Mouse (Mus musculus): Measurements from ENCODE around the gene Megf11.

Megf11 gene

GRCm38 (mm10) chr9:64604217-64604711 is 218.8 kb downstream of the Megf11 start:
- DNase-seq (ENCODE audit: low spot score in 2 of 2): no peak

DNA sequence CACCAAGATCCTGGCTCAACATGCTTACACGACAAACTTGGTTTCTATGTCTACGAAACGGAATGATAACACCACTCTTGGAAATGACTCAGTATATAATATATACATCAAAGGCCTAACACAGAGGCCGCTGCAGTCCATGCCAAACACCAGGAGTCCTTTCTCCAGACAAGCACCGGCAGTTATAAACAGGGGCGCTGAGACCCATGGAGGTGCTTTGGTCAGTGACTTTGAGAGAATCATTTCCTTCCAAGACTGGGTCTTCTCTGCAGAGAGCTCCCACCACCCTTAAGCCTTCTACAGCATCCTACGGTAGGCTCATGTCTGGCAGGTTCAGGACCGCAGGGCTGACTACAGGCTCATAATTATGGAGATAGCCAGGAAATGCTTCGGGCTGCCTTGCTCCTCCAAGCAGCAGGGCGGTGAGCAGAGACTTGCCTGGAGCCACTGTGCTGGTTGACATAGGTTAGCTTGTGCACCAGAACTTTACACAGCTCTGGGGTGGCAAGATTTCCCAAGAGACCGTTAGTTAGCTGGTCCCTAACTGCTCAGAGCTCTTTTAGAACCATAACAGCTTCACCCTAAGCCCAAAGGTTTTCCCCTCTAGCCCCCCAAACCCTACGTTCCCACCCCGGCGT is 219.8 kb downstream of the Megf11 start:
- DNase-seq (ENCODE audit: low spot score in 2 of 2): no peak

DNA sequence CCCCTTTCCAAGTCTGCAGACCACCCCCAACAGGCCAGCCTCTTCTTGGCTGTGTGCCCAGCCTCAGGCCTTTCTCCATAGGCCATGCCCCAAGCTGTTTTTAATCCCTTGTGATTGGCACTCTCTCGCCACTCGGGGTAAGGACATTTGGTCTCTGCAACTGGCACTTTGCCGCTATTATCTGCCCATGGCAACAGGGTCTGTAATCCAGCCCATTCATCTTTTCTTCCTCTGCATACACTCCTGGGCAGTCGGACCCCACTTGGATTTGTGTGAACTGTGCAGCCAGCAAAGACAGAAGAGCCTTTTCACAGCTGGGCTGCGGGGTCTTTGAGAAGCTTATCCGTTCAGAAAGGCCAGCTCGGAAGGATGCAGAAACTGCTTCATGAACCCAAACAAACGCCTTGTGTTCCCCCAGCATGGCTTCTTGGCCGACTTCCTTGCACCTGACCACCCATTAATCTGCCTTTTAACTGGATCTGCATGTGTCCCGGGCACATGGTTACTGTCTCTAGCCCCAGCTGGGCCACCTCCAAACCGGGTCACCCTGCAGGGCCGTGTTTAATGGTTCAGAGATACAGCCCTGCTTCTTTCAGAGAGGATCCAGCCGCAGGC is 220.4 kb downstream of the Megf11 start:
- DNase-seq (ENCODE audit: low spot score in 2 of 2): no peak

DNA sequence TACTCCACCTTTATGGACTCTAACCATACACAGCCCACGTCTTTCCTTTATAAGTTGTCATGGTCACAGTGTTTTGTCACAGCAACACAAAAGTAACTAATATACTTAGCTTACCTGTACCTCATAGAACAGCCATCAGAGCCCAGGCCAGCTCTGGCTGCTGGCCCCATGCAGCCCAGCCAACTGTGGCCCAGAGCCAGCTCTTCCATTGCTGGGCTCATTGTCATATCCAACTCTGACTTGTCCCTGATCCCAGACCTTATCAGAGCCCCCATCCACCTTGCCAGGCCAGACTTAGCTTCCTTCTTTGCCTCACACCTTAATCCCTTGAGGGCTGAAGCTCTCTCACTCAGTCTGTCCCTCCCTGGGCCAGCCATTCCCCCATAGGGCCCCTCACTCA is 221.6 kb downstream of the Megf11 start:
- DNase-seq (ENCODE audit: low spot score in 2 of 2): no peak

DNA sequence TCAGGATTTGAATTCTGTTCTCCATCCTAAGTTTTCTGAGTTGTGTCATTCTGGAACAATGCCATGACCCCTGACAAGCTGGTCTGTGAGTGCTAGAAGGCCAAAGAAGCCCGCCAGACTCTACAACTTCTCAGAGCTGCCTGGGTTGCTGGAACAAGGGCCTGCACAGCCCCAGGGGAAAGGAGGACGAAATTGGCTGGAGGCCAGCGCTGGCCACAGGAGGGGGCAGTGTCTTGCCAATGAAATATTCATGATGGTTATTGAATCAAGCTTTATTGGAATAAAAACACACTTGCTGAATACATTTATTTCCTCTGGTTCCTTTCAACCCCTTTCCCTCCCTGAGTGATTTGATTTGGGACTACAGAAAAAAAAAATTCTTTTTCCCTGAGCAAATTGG is 224.1 kb downstream of the Megf11 start:
- no peak for DNase-seq (ENCODE audit: low spot score in 2 of 2)

GRCm38 (mm10) chr9:64612121-64612983 is 226.9 kb downstream of the Megf11 start:
- DNase-seq (ENCODE audit: low spot score in 2 of 2): no peak

DNA sequence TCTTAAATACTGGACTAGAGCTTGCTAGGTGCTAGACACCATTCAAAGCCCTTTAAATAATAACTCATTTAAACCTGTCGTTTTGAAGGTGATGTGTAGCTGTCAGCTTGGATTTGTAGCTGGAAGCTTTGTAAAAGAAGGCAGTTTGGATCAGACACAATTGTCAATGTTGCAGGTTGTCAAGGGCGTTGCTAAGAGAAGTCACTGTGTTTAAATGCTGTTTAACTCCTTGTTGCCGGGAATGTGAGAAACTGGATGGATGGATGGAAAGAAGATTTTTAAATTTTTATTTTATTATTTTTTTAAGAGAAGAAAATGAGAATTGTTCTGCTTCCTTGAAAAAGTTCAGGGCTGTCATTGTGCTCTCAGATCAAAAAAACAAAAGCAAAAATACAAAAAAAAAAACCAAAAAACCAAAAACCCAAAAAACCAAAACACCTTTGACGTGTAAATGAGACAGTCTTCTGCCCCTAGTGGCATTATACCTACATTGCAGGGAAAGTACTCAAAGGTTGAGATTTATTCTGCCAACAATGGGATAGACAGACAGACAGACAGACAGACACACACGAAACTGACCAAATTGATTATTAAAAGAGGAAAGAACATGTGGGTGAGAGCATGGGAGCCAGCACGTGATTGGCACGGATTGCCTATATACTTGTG is 227.7 kb downstream of the Megf11 start:
- no peak for DNase-seq (ENCODE audit: low spot score in 2 of 2)

DNA sequence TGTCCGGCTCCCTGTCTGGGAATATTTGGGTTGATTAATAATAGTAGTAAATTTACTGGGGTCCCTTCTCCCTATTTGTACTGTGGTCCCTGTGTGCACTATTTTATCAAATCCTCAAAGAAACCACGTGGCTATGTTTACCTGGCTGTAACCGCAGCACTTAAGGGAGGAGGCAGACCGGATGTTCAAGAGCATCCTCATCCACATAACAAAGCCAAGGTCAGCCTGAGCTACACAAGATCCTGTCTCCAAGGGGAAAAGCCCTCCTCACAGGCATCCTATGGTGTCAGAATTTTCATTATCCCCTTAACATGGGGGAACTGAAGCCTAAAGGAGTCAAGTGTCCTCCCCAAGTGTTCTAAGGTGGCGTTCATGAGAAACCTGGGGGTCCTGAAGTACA is 232.0 kb downstream of the Megf11 start:
- no peak for DNase-seq (ENCODE audit: low spot score in 2 of 2)

GRCm38 (mm10) chr9:64618433-64618832 is 233.0 kb downstream of the Megf11 start:
- DNase-seq (ENCODE audit: low spot score in 2 of 2): no peak

- no peak for DNase-seq (ENCODE audit: low spot score in 2 of 2)
Measured at GRCm38 (mm10) chr9:64619440-64619839, 234.0 kb downstream of the Megf11 start.

DNA sequence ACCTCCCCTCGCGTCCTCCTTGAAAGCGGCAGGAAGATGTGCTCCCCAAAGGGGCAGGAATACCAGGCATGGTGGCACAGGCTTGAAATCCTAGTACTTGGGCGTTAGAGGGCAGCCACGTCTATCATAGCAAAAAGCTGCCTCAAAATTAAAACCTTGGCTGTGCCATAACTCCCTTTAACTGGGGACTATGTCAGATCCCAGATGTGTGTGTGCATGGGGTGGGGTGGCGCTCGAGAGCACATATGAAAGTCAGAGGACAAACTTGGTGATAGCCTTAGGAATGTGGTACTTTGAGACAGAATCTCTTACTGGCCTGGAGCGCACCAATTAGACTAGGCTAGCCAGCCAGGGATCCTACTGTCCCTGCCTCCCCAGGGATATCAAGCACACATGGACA is 235.2 kb downstream of the Megf11 start:
- DNase-seq (ENCODE audit: low spot score in 2 of 2): no peak

DNA sequence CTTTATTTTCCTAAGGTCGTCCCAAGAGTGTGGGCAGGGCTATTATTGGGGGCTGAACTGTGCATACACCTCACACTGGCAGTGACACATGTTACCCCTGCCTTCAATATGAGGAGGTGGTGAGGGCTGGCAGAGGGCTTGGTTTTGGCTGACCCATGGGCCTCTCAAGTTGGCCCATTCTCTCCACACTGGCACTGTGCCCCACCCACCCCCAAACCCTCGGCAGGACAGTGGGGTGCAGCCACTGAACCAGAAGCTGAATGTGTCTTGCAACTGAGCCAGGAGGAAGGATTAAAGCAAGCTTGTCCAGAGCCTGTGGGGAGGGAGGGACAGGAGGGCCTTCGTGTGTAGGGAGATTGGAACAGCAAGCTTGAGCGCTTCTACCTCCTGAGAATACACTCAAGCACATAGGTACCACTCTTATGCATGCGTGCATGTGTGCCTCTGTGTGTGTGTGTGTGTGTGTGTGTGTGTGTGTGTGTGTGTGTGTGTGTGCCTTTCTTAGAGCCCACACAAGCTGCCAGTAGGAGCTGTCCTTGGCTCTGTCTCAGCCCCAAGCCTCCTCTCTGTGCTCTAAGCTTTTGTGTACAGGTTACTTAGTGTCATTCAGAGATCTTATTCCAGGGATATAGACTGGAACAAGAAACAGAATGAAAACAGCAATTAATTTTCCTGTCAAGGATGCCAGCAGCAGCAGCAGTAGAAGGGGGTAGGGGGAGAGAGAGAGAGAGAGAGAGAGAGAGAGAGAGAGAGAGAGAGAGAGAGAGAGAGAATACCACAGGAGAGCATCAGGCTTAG is 236.3 kb downstream of the Megf11 start:
- no peak for DNase-seq (ENCODE audit: low spot score in 2 of 2)

DNA sequence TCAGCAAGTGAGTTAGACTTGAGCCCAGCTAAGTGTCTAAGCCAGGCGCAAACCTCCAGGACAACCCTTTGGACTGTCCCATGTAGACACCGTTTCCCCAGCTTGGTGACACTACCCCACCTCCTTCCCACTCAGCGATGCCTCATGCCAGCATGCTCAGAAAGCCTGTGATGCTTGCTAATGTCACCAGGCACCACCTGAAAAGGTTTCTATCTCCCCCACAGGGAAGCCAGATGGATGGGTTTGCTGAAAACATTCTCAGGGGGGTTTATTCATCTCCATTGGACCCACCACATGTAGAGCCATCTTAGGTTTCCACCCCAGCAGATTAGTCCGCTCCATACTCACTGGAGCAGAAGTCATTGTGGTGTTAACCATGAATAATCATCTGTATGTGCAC is 237.9 kb downstream of the Megf11 start:
- no peak for DNase-seq (ENCODE audit: low spot score in 2 of 2)

GRCm38 (mm10) chr9:64624536-64624935 is 239.1 kb downstream of the Megf11 start:
- no peak for DNase-seq (ENCODE audit: low spot score in 2 of 2)

- DNase-seq (ENCODE audit: low spot score in 2 of 2): no peak
Measured at GRCm38 (mm10) chr9:64629802-64630201, 244.4 kb downstream of the Megf11 start.

DNA sequence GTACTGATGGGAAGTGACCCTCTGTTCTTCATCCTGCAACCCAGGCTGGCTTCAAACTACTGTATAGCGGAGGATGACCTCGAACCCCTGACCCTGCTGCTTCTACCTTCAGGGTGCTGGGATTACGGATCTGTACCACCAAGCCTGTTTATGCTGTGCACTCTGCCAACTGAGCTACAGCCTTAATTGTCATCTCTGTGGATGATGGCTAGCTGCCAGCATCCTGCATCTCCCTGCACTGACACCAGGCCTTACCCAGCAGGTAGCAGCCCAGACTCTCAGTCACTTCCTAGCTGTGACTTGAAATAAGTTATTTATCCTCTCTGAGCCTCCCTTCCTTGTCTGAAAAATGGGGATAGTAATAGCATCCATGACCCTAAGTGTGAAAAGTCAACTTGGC is 247.7 kb downstream of the Megf11 start:
- DNase-seq (ENCODE audit: low spot score in 2 of 2): no peak

DNA sequence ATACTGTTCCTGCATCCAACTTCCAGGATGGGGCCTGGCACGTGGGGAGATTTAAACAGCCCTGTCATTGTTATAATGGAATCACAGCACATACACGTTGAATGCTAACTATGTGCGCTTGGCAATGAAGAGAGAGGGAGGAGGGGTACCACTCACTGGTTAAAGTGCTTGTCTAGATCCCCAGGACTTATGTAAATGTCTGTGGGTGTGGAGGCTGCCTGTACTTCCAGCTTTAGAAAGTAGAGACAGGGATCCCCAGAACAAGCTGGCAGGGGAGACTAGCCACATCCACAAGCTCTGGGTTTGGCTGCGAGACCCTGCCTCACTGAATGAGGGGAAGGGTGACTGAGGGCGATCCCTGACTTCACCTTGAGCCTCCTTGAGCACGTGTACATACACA is 250.7 kb downstream of the Megf11 start:
- no peak for DNase-seq (ENCODE audit: low spot score in 2 of 2)

DNA sequence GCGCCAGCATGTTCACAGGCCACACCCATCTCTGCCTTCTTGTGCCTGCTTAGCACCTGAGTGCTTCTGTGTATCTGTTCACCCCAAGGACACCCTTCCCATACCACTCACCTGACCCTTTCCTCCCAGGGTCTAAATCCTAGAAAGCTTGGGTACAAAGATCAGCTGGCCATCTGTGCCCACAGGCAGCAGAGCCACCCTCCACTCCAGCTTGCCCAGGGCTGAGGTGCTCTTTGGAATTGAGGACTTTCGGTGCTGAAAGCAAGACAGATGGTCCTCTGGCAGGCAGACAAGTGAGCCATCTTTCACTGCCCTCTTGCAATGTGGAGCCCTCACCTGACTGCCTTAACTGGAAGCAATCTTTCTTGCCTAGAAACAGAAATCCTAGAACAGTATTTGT is 251.5 kb downstream of the Megf11 start:
- DNase-seq (ENCODE audit: low spot score in 2 of 2): no peak

DNA sequence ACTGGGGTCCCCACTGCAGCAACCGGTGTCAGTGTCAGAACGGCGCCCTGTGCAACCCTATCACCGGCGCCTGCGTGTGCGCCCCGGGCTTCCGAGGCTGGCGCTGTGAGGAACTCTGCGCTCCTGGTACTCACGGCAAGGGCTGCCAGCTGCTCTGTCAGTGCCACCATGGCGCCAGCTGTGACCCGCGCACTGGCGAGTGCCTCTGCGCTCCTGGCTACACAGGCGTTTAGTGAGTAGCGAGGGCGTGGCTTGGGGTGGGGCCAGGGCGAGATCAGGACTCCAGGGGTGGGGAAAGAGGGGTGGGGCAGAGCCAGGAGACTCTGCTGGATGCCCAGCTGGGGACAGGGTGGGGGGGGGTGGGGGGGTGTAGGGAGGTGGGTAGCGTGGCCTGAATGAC is 252.8 kb downstream of the Megf11 start:
- peak; percentile 35 to 72 for DNase-seq (ENCODE audit: low spot score in 2 of 2)

- peak in 1 of 2 experiments; percentile 15 for DNase-seq (ENCODE audit: low spot score in 2 of 2)
Measured at GRCm38 (mm10) chr9:64639664-64640063, 254.2 kb downstream of the Megf11 start.

DNA sequence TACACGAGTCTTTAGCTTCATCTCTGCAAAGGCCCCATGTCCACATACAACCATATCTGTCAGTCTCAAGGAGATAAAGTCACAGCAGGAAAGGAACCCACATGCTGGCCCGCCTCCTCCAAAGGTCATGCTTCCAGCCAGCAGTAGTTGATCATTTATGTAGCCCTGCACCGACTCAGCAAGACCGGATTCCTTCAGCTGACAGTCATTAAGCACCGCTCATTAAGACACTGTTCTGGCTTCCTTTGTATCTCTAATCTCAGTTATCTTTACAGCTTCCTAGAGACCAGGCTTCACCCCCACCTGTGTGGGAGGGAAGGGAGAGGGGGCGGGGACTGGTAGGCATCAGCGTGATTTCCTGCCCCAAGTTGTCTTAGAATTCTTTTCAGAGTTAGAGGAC is 258.7 kb downstream of the Megf11 start:
- no peak for DNase-seq (ENCODE audit: low spot score in 2 of 2)

All from spleen, postnatal 4 days (tissue).